Mouse (Mus musculus) limb, embryonic 12.5 days (tissue): ENCODE data around the gene Aldh3b3. TPM values are rescaled to one million over a fixed set of nuclear protein-coding genes. Genes with fewer than 3 reads are reported as not detected.

Experiments used
- ATAC-seq: fragments of 200-750 bp; cut with Nextera tagmentation; 2 replicates; pipeline ENCODE4 v1.8.0; 2017; ENCODE audit warnings: low read depth, moderate TSS enrichment; ENCODE audit not compliant: insufficient number of reproducible peaks, insufficient read depth, low FRiP score, low TSS enrichment
- H3K27ac ChIP-seq: fragments of 300-500 bp; sonication (generic); 2 replicates; pipeline ENCODE4 v1.5.1; 2016; ENCODE audit warnings: mild to moderate bottlenecking, moderate library complexity
- H3K27me3 ChIP-seq: fragments of 300-500 bp; sonication (generic); 2 replicates; pipeline ENCODE4 v1.6.1; 2016; ENCODE audit warnings: mild to moderate bottlenecking, moderate library complexity
- H3K36me3 ChIP-seq: fragments of 300-500 bp; sonication (generic); 2 replicates; pipeline ENCODE4 v1.6.1; 2016; ENCODE audit warnings: mild to moderate bottlenecking, moderate library complexity
- H3K4me1 ChIP-seq: fragments of 300-500 bp; sonication (generic); replicated peaks from 2 replicates; pipeline ENCODE4 v1.6.1; 2016
- H3K4me2 ChIP-seq: fragments of 300-500 bp; sonication (generic); 2 replicates; pipeline ENCODE4 v1.6.1; 2016; ENCODE audit warnings: mild to moderate bottlenecking, moderate library complexity
- H3K4me3 ChIP-seq: fragments of 300-500 bp; sonication (generic); replicated peaks from 2 replicates; pipeline ENCODE4 v1.5.1; 2016; ENCODE audit warnings: mild to moderate bottlenecking
- H3K9ac ChIP-seq: fragments of 300-500 bp; sonication (generic); replicated peaks from 2 replicates; pipeline ENCODE4 v1.6.1; 2016; ENCODE audit warnings: mild to moderate bottlenecking, moderate library complexity
- H3K9me3 ChIP-seq: fragments of 300-500 bp; sonication (generic); 2 replicates; pipeline ENCODE4 v1.6.1; 2016; ENCODE audit warnings: mild to moderate bottlenecking, moderate library complexity
- WGBS: fragments of 180-500 bp; shearing (Covaris S2); methylation state at CpG from one replicate; pipeline ENCODE4 v1.1.7; 2016; 5-methylcytosine and 5-hydroxymethylcytosine counted together
- polyA plus RNA-seq: library from polyadenylated mRNA; unstranded; fragments of >200 nt; fragmentation: Nextera tagmentation; extraction: Ambion mirVana; gene quantifications from 2 replicates; pipeline ENCODE4 v1.2.1, GENCODE M21; 2016

The Aldh3b3 gene
- polyA plus RNA-seq, 1 experiment from 2014 or later: not detected

DNA sequence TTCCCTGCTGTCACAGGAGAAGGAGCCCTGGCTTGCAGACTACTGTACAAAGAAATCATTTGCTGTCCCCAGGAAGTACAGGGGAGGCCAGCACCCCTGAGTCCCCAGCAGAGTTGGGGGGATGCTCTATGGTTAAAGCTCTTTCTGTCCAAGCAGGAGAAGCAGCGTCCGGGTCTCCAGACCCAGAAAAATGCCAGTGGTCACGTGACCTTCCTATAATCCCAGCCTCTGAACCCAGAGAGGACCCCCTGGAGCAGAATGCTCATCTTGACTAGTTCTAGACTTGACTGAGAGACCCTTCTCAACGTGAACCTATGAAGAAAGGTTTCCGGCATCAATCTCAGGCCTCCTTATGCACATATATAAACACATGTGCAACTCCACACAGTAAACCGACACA is 32.6 kb upstream of the Aldh3b3 start:
- Histone ChIP-seq H3K4me1 (peaks cover 7% of the 10 kb centered on the region), H3K36me3 (no peaks in the 10 kb centered on the region), H3K27ac (no peak overlapping the region), H3K9ac (no peak overlapping the region), H3K4me3 (no peak overlapping the region), H3K27me3 (no peaks in the 10 kb centered on the region), H3K9me3 (no peaks in the 10 kb centered on the region), H3K4me2 (no peak overlapping the region)
- 82% methylated on average over 6 of the region's 6 CpGs for WGBS
- no peak for ATAC-seq

- no peak overlapping the region for H3K27ac ChIP-seq
These were observed 32.2 kb upstream of the Aldh3b3 start for GRCm38 (mm10) chr19:3926279-3926678.

DNA sequence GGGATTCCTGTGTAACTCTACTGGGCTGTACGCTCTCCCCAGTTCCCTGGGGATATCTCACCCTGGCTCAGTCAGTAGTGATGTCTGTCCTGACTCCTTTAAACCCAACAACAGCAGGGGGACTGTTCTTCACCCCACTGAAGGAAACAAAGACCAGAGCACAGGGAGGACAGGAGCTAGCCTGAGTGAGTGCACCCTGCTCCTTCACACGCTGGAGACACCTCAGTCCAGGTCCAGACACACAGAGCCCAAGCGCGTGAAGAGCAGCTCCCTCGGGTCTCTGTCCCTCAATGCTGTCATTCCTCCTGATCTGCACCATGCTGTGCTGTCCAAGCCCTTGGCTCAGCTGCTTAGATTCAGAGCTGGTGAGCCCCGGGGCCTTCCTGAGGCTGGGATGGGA is 31.8 kb upstream of the Aldh3b3 start:
- H3K27ac ChIP-seq: no peak overlapping the region
- no peaks in the 10 kb centered on the region for H3K36me3 ChIP-seq
- ATAC-seq: no peak
- H3K4me3 ChIP-seq: no peak overlapping the region
- no peak overlapping the region for H3K9ac ChIP-seq
- H3K4me2 ChIP-seq: no peak overlapping the region
- no peaks in the 10 kb centered on the region for H3K9me3 ChIP-seq
- H3K27me3 ChIP-seq: no peaks in the 10 kb centered on the region
- H3K4me1 ChIP-seq: peaks cover 7% of the 10 kb centered on the region
- WGBS: 69% methylated on average over 6 of the region's 6 CpGs

More at GRCm38 (mm10) chr19:3926279-3926678, 32.2 kb upstream of the Aldh3b3 start:
- no peaks in the 10 kb centered on the region for H3K9me3 ChIP-seq
- peaks cover 7% of the 10 kb centered on the region for H3K4me1 ChIP-seq
- WGBS: 62% methylated on average over 3 of the region's 3 CpGs
- no peak overlapping the region for H3K4me2 ChIP-seq
- no peaks in the 10 kb centered on the region for H3K36me3 ChIP-seq
- no peak for ATAC-seq
- H3K27me3 ChIP-seq: no peaks in the 10 kb centered on the region
- no peak overlapping the region for H3K9ac ChIP-seq
- H3K4me3 ChIP-seq: no peak overlapping the region

DNA sequence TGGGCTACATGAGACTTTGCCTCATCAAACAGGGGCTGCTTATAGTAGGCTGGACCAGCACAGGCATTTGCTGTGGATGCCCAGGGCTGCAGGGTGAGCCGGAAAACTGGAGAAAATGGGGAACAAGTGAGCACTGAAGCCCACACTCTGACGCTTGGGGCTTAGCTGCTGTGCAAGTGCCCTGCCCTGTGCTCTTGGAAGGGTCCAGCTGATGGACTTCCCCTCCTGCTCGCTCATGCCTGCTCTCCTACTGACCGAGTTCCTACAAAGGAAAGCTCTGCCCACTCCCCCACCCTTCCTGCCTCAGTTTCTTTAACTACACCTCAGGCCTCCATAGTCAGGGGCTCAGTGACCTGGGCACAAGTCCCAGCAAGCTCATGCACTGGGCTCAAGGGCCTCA is 30.5 kb upstream of the Aldh3b3 start:
- Histone ChIP-seq H3K36me3 (no peaks in the 10 kb centered on the region), H3K4me1 (peaks cover 7% of the 10 kb centered on the region), H3K27ac (no peak overlapping the region), H3K9ac (no peak overlapping the region), H3K4me2 (no peak overlapping the region), H3K27me3 (no peaks in the 10 kb centered on the region), H3K9me3 (no peaks in the 10 kb centered on the region), H3K4me3 (no peak overlapping the region)
- ATAC-seq: no peak
- WGBS: 85% methylated on average over 4 of the region's 4 CpGs

- no peaks in the 10 kb centered on the region for H3K36me3 ChIP-seq
- H3K4me1 ChIP-seq: peaks cover 7% of the 10 kb centered on the region
- no peak overlapping the region for H3K9ac ChIP-seq
- H3K4me3 ChIP-seq: no peak overlapping the region
- no peak overlapping the region for H3K4me2 ChIP-seq
- no peaks in the 10 kb centered on the region for H3K9me3 ChIP-seq
- no peaks in the 10 kb centered on the region for H3K27me3 ChIP-seq
- 79% methylated on average over 4 of the region's 4 CpGs for WGBS
- no peak for ATAC-seq
- H3K27ac ChIP-seq: no peak overlapping the region; the same call in 1 of the 2 replicates
These were observed 29.7 kb upstream of the Aldh3b3 start for GRCm38 (mm10) chr19:3928779-3929178.

- no peak for ATAC-seq
- peaks cover 7% of the 10 kb centered on the region for H3K4me1 ChIP-seq
These were observed 29.1 kb upstream of the Aldh3b3 start, which contains the start of gene Aldh3b1 for GRCm38 (mm10) chr19:3929211-3929941. Gene Aldh3b1 (minus strand): TSS chr19:3929808.

GRCm38 (mm10) chr19:3930262-3931057 is 28.0 kb upstream of the Aldh3b3 start:
- H3K9ac ChIP-seq: 0 out of 2 replicates have a peak overlapping the region, but pooled peaks have one; percentile 4
- no peak for ATAC-seq
- H3K9me3 ChIP-seq: no peaks in the 10 kb centered on the region
- no peak overlapping the region for H3K27ac ChIP-seq
- H3K36me3 ChIP-seq: no peaks in the 10 kb centered on the region
- no peak overlapping the region for H3K4me2 ChIP-seq
- H3K27me3 ChIP-seq: no peaks in the 10 kb centered on the region
- H3K4me3 ChIP-seq: no peak overlapping the region
- peaks cover 10% of the 10 kb centered on the region for H3K4me1 ChIP-seq
- 80% methylated on average over 21 of the region's 21 CpGs for WGBS

More at GRCm38 (mm10) chr19:3929211-3929941, 29.1 kb upstream of the Aldh3b3 start, which contains the start of gene Aldh3b1:
- H3K4me2 ChIP-seq: no peak within 1 kb of the TSS
- no peak within 1 kb of the TSS for H3K4me3 ChIP-seq
- WGBS: 69% methylated on average over 12 of the region's 12 CpGs
- H3K27me3 ChIP-seq: no peaks in the 10 kb centered on the region
- H3K27ac ChIP-seq: peak within 1 kb of the TSS; percentile 69
- 0 out of 2 replicates have a peak within 1 kb of the TSS, but pooled peaks have one; percentile 4 for H3K9ac ChIP-seq
- no peaks in the 10 kb centered on the region for H3K9me3 ChIP-seq
- no peaks in the 10 kb centered on the region for H3K36me3 ChIP-seq

DNA sequence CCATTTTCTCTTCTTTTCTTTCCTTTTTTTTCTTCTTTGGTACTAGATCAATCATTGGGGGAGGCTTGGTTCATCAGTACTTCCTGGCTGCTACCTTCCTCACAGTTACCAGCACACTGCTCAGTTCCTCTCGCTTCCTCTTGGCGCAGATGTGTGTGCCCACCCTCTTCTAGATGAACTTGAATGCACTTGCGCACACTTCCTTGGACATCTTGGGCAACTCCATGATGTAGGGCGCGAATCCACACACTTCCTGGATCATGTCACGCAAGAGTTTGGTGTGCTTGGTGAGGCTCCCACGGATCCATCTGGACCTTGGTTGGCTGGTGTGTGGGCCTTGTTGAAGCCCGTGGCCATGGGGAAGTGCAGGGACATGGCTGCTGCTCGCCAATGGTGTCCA is 26.7 kb upstream of the Aldh3b3 start:
- no peaks in the 10 kb centered on the region for H3K36me3 ChIP-seq
- H3K27ac ChIP-seq: no peak overlapping the region
- peaks cover 7% of the 10 kb centered on the region; the same call in 1 of the 2 replicates for H3K27me3 ChIP-seq
- ATAC-seq: no peak
- H3K4me3 ChIP-seq: no peak overlapping the region
- peaks cover 19% of the 10 kb centered on the region for H3K4me1 ChIP-seq
- no peaks in the 10 kb centered on the region for H3K9me3 ChIP-seq
- no peak overlapping the region for H3K4me2 ChIP-seq
- no peak overlapping the region for H3K9ac ChIP-seq
- 91% methylated on average over 9 of the region's 9 CpGs for WGBS

DNA sequence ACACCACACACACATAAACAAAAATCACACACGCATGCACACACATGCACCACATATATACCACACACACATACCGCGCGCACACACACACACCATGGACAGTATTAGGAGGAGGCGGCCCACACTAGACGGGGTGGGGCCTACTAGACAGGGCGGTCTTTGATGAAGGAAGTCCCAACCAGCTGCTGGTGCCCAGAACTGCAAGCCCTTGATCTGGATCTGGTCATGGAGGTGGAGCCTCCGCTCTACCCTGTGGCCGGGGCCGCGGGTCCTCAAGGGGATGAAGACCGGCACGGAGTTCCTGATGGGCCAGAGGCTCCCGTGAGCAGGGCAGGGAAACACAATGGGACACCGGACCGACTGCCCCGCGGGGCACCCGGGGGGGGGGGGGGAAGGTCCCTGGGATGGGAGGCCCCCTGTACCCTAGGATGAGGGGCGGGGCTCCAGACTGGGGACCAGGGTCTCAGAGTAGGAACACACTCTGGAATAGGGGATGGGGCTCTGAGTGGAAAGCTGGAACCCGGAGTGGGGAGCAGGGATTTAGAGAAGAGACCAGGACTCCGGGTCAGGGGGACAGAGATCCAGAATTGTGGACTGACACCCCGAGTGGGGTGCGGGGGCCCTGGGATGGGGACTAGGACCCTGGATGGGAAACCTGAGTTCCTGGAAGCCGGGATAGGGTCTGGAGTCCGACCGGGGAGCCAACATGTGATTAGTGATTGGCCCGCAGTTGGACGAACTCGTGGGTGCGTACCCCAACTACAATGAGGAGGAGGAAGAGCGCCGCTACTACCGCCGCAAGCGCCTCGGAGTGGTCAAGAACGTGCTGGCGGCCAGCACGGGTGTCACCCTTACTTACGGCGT is 23.2 kb upstream of the Aldh3b3 start, which contains the start of gene Unc93b1:
TSS of gene Unc93b1 (plus strand) at position 155 of the 864 bp plus-strand sequence.
- Histone ChIP-seq H3K4me2 (peak within 1 kb of the TSS; percentile 87), H3K36me3 (no peaks in the 10 kb centered on the region), H3K4me3 (peak within 1 kb of the TSS; percentile 50), H3K4me1 (peaks cover 12% of the 10 kb centered on the region), H3K27me3 (peaks cover 12% of the 10 kb centered on the region; the same call in 1 of the 2 replicates), H3K9ac (peak within 1 kb of the TSS; percentile 56), H3K9me3 (no peaks in the 10 kb centered on the region), H3K27ac (no peak within 1 kb of the TSS)
- ATAC-seq: peak; percentile 86
- WGBS: 5% methylated on average over 42 of the region's 42 CpGs

DNA sequence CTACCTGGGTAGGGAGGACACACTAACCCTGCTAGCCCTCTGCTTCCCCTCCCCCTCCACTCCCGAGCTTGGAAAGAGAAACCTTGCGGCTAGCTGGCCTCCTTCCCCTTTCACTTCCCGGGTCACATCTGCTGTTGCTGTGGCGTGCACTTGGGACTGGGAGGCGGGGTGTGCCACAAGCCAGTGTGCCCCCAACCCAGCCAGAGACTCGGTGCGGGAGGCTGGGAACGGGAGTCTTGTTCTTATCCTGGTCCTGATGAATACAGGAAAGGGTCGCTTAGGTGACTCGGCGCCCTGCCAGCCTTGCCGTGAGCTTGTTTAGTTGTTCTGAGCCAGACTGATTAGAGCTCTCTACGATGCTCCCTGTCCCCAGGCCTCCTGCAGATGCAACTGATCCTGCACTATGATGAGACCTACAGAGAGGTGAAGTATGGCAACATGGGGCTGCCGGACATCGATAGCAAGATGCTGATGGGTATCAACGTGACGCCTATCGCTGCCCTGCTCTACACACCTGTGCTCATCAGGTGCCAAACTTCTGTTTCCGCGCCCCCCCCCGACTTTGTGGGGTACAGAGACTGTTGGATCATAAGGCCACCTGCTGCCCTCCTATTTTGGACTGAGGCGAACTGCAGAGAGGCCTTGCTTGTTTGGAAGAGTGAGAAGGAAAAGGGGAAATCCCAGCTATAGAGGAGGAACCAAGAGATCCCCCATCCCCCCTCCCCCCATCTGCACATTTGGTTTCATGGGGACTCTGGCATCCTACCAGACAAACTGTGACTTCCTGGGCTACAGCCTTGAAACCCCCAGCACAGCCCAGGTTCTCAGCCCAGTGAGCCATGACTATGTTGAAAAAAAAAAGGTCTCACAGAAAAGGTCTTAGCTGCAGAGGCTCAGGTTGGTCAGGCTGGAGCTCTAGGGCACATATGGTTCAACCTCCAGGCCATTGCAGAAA is 22.3 kb upstream of the Aldh3b3 start:
- 9% methylated on average over 22 of the region's 22 CpGs for WGBS
- Histone ChIP-seq H3K9me3 (no peaks in the 10 kb centered on the region), H3K4me1 (peaks cover 12% of the 10 kb centered on the region), H3K27me3 (peaks cover 12% of the 10 kb centered on the region; the same call in 1 of the 2 replicates), H3K9ac (peak overlapping the region; percentile 56), H3K36me3 (no peaks in the 10 kb centered on the region), H3K4me3 (peak overlapping the region; percentile 50), H3K4me2 (peak overlapping the region; percentile 87), H3K27ac (no peak overlapping the region)
- no peak for ATAC-seq
